9 mouse cellular contexts compared by ENCODE assay signal in the genomic region with DNA sequence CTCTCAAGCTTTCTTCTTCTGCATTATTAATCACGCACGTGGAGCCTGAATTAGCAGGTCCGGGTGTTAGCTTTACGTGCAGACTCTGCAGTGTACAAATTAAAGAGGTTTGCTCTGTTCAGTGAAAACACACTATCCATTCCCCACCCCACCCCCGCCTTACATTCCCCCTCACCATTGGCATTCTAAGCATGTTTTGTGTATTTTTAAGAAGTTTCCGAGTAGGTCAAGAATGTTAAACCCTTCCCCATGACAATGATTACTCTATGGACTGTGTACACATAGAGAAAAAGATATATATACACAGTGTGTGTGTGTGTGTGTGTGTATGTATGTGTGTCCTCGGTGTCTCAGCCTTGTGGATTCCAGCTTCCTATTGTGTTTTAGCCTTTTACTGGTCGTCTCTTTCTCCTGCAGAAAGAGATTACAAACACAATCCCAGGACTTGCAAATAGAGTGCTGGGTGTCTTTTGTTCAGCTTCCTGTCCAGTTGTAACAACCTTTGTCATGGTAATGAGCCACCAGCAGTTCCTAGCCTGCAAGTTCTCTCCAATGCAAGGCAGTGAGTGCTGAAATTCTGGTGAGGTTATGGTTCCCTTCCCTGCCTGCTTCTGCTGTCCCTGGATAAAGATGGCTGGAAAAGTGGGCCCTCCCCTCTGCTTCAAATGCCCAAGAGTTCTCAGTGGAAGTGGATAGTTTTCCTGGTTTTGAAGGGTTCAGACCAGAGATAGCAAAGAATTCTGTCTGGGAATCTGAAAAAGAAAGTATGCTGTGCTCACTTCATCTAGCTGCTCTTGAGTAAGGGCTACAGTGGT.
DNase-seq lines count a peak whose midpoint lies in the region; ATAC-seq and TF ChIP-seq lines count a peak whose summit lies in the region.
"Had no signal": no experiment of that assay in that cellular context is flagged by ENCODE, and none has a peak within 500 bp of the region (broad histone marks: within the 10 kb centered on the region; RNA-seq: fewer than 3 reads in every experiment).

No protein-coding gene starts in this region.

- H3K9me3 ChIP-seq in heart, embryonic 10.5 days, result no peaks in the 10 kb centered on the region
- no peaks in the 10 kb centered on the region for H3K9me3 ChIP-seq in forebrain, embryonic 14.5 days (replicated peaks; ENCODE audit: control insufficient read depth, low read length)
- H3K9me3 ChIP-seq in midbrain, embryonic 12.5 days, result no peaks in the 10 kb centered on the region
- H3K9me3 ChIP-seq: liver, embryonic 12.5 days had no signal

- intact Hi-C loops in heart, adult 2 months (cut with DNase I), result no loop called here

- TF ChIP-seq EP300 in heart, adult 2 months (IDR thresholded peaks at IDR 0.05; ENCODE audit: insufficient read depth, low read depth, low read length), result no peak

- peak; percentile 57; the same call in 1 of the 2 replicates for ATAC-seq in forebrain, embryonic 14.5 days
- ATAC-seq in midbrain, embryonic 12.5 days (ENCODE audit: low FRiP score, low read depth), result peak; percentile 72
- ATAC-seq in frontal cortex, adult (ENCODE audit: low TSS enrichment), result no peak
- ATAC-seq: liver, embryonic 12.5 days had no signal

- DNase-seq in heart, embryonic 10.5 days (ENCODE audit: low spot score), result no peak
- no peak for DNase-seq in heart, adult 2 months
- DNase-seq in Muller cell, postnatal 12 days (ENCODE audit: inconsistent ontology term), result peak; percentile 42
- DNase-seq in forebrain, embryonic 14.5 days (ENCODE audit: low spot score), result peak; percentile 71
- DNase-seq in c-Kit-positive CD71-positive TER-119-positive erythroid progenitor cells, embryonic 14.5 days (ENCODE audit: low spot score), result no peak
- DNase-seq in thymus, adult 18-20 months, result no peak

- H3K36me3 ChIP-seq in heart, embryonic 10.5 days, result no peaks in the 10 kb centered on the region
- H3K36me3 ChIP-seq in heart, adult 2 months (ENCODE audit: control insufficient read depth, insufficient read depth, low read length), result no peaks in the 10 kb centered on the region
- H3K36me3 ChIP-seq in forebrain, embryonic 14.5 days (ENCODE audit: control insufficient read depth, insufficient read depth, low read length), result no peaks in the 10 kb centered on the region
- no peaks in the 10 kb centered on the region for H3K36me3 ChIP-seq in midbrain, embryonic 12.5 days
- H3K36me3 ChIP-seq: liver, embryonic 12.5 days had no signal

- TF ChIP-seq CTCF in heart, adult 2 months (IDR thresholded peaks at IDR 0.05), result no peak

- no peak overlapping the region for H3K4me3 ChIP-seq in heart, embryonic 10.5 days
- H3K4me3 ChIP-seq in heart, adult 2 months, result no peak overlapping the region
- no peak overlapping the region for H3K4me3 ChIP-seq in forebrain, embryonic 14.5 days (ENCODE audit: low read depth, low read length)
- H3K4me3 ChIP-seq in midbrain, embryonic 12.5 days, result no peak overlapping the region
- H3K4me3 ChIP-seq: liver, embryonic 12.5 days had no signal

- WGBS in heart, embryonic 10.5 days, result 39% methylated on average over 8 of the region's 8 CpGs
- WGBS in heart, adult 2 months, result 62% methylated on average over 8 of the region's 8 CpGs
- 2% methylated on average over 8 of the region's 8 CpGs for WGBS in forebrain, embryonic 14.5 days
- 3% methylated on average over 8 of the region's 8 CpGs for WGBS in midbrain, embryonic 12.5 days

- H3K9ac ChIP-seq in heart, adult 2 months (ENCODE audit: low read depth, low read length), result no peak overlapping the region
- no peak overlapping the region for H3K9ac ChIP-seq in forebrain, embryonic 14.5 days (ENCODE audit: low read length)
- H3K9ac ChIP-seq in midbrain, embryonic 12.5 days (replicated peaks), result no peak overlapping the region
- H3K9ac ChIP-seq: liver, embryonic 12.5 days had no signal

- H3K4me2 ChIP-seq in forebrain, embryonic 14.5 days (ENCODE audit: low read length), result peak overlapping the region; percentile 30; the same call in 1 of the 2 replicates
- peak overlapping the region; percentile 39 for H3K4me2 ChIP-seq in midbrain, embryonic 12.5 days (replicated peaks)
- H3K4me2 ChIP-seq: liver, embryonic 12.5 days had no signal

- peaks cover 38% of the 10 kb centered on the region for H3K4me1 ChIP-seq in heart, embryonic 10.5 days
- H3K4me1 ChIP-seq in heart, adult 2 months (ENCODE audit: control insufficient read depth, insufficient read depth, low read length), result peaks cover 3% of the 10 kb centered on the region
- H3K4me1 ChIP-seq in forebrain, embryonic 14.5 days (ENCODE audit: control insufficient read depth, insufficient read depth, low read length), result peaks cover 15% of the 10 kb centered on the region
- peaks cover 38% of the 10 kb centered on the region for H3K4me1 ChIP-seq in midbrain, embryonic 12.5 days
- H3K4me1 ChIP-seq: liver, embryonic 12.5 days had no signal

- H3K27me3 ChIP-seq in heart, embryonic 10.5 days (ENCODE audit: insufficient read depth, poor library complexity, severe bottlenecking), result no peaks in the 10 kb centered on the region
- H3K27me3 ChIP-seq in heart, adult 2 months (ENCODE audit: control insufficient read depth, insufficient read depth, low read length), result no peaks in the 10 kb centered on the region
- no peaks in the 10 kb centered on the region for H3K27me3 ChIP-seq in forebrain, embryonic 14.5 days (replicated peaks; ENCODE audit: control insufficient read depth, insufficient read depth, low read length)
- peaks cover 78% of the 10 kb centered on the region for H3K27me3 ChIP-seq in midbrain, embryonic 12.5 days
- H3K27me3 ChIP-seq: liver, embryonic 12.5 days had no signal

- no peaks in the 10 kb centered on the region for H3K79me2 ChIP-seq in heart, adult 2 months (replicated peaks; ENCODE audit: control insufficient read depth, insufficient read depth, low read length)

- H3K27ac ChIP-seq in heart, embryonic 10.5 days, result peak overlapping the region; percentile 48
- H3K27ac ChIP-seq in heart, adult 2 months, result no peak overlapping the region
- no peak overlapping the region for H3K27ac ChIP-seq in forebrain, embryonic 14.5 days (ENCODE audit: low read depth, low read length)
- 0 out of 2 replicates have a peak overlapping the region, but pooled peaks have one; percentile 7 for H3K27ac ChIP-seq in midbrain, embryonic 12.5 days (replicated peaks)
- H3K27ac ChIP-seq: liver, embryonic 12.5 days had no signal

- TF ChIP-seq POLR2A in heart, adult 2 months (IDR thresholded peaks at IDR 0.05; ENCODE audit: insufficient read depth, low read depth, low read length), result no peak

Comparison
In these comparisons a context has a peak if more than half of its experiments do, and no peak if none do; other contexts are left out.
1. H3K27ac ChIP-seq: peak in heart, embryonic 10.5 days (single experiment) and midbrain, embryonic 12.5 days (single experiment); none in heart, adult 2 months (single experiment) and forebrain, embryonic 14.5 days (single experiment).
2. DNase-seq: peak in Muller cell, postnatal 12 days (single experiment) and forebrain, embryonic 14.5 days (single experiment); none in heart, embryonic 10.5 days (single experiment), heart, adult 2 months (0 of 2), c-Kit-positive CD71-positive TER-119-positive erythroid progenitor cells, embryonic 14.5 days (single experiment) and thymus, adult 18-20 months (0 of 2).